Mouse (Mus musculus): Measurements from ENCODE around the gene Dnajb14.

DNA sequence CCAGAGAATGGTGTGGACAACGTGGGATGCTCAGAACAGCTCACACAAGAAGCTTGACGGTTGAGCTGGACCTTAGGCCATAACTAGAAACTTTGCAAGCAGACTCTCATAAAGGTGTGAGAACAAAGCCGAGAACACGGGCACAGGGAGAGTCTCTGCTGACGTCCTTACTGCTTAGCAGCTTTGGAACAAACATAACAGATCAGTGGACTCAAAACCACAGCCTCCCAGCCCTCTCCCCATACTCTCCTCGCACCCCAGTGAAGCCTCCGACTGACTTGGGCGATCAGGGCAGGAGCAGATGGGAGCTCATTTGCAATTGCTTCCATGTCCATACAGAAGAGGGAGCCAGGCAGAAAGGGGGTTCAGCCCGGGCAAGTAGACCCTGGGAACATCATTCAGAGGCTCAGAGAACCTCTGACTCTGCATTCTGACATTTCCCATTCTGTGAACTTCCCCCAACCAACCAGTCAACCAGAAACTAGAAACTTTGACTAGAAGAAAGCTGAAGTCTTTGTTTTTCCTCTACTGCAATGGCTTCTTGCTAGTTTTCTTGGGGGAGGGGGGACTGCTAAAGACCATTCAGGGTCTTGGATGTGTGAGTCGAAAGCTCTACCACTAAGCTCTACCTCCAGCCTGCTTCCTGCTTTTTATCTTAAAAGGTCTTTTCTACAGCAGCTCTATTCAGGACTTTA, 82.9 kb downstream of the Dnajb14 start:
- no peak for TF ChIP-seq CTCF (IDR thresholded peaks at IDR 0.05; ENCODE audit: extremely low read depth, insufficient read depth, insufficient read length, insufficient replicate concordance)
- TF ChIP-seq POLR2A (IDR thresholded peaks at IDR 0.05; ENCODE audit: low read depth, low read length) = no peak
